Mouse (Mus musculus) hindbrain, embryonic 15.5 days (tissue): Measurements from ENCODE around the gene Gpn2. TPM values are rescaled to one million over a fixed set of nuclear protein-coding genes. Genes with fewer than 3 reads are reported as not detected.

Experiments
- microRNA-seq: library from miRNA; unstranded; fragments of <30 nt; microRNA quantifications from one replicate; pipeline ENCODE4, GENCODE M21; 2016
- polyA plus RNA-seq: library from polyadenylated mRNA; unstranded; fragments of >200 nt; fragmentation: Nextera tagmentation; extraction: Ambion mirVana; gene quantifications from 2 replicates; pipeline ENCODE4 v1.2.1, GENCODE M21; 2015

Gene Gpn2
- polyA plus RNA-seq, 1 experiment from 2014 or later = 17.6 TPM

Small RNAs within 50 kb of the gene (microRNA-seq; reads per million reads assigned to microRNA genes)
- gene Gm23158 = not detected

Other genes starting within 250 kb of the Gpn2 start
- 22.7 and 24.0 TPM in 2 replicates for gene Wdtc1, start 230.9 kb upstream of the Gpn2 start, polyA plus RNA-seq
- 8.1 and 10.1 TPM in 2 replicates for gene Slc9a1, start 214.7 kb upstream of the Gpn2 start, polyA plus RNA-seq
- 0.49 and 0.58 TPM in 2 replicates for gene Tent5b, start 104.2 kb upstream of the Gpn2 start, polyA plus RNA-seq
- 10.8 and 10.9 TPM in 2 replicates for gene Trnp1, start 85.8 kb upstream of the Gpn2 start, polyA plus RNA-seq
- 0.39 and 0.74 TPM in 2 replicates for gene Kdf1, start 65.4 kb upstream of the Gpn2 start, polyA plus RNA-seq
- gene Nudc, start 38.4 kb upstream of the Gpn2 start, polyA plus RNA-seq = 253 and 272 TPM in 2 replicates
- not detected in 2 replicates for gene Nr0b2, start 31.0 kb upstream of the Gpn2 start, polyA plus RNA-seq
- 7.1 and 8.6 TPM in 2 replicates for gene Gpatch3, start 9.6 kb upstream of the Gpn2 start, polyA plus RNA-seq
- gene Sfn, start 17.8 kb downstream of the Gpn2 start, polyA plus RNA-seq = 2.2 TPM in 2 replicates
- 12.0 and 15.8 TPM in 2 replicates for gene Zdhhc18, start 65.8 kb downstream of the Gpn2 start, polyA plus RNA-seq
- gene Pigv, start 88.3 kb downstream of the Gpn2 start, polyA plus RNA-seq = 14.2 and 14.9 TPM in 2 replicates
- 30.0 and 31.2 TPM in 2 replicates for gene Arid1a, start 172.4 kb downstream of the Gpn2 start, polyA plus RNA-seq